Mouse (Mus musculus): ENCODE data around the gene Vamp5.

The Vamp5 gene

DNA sequence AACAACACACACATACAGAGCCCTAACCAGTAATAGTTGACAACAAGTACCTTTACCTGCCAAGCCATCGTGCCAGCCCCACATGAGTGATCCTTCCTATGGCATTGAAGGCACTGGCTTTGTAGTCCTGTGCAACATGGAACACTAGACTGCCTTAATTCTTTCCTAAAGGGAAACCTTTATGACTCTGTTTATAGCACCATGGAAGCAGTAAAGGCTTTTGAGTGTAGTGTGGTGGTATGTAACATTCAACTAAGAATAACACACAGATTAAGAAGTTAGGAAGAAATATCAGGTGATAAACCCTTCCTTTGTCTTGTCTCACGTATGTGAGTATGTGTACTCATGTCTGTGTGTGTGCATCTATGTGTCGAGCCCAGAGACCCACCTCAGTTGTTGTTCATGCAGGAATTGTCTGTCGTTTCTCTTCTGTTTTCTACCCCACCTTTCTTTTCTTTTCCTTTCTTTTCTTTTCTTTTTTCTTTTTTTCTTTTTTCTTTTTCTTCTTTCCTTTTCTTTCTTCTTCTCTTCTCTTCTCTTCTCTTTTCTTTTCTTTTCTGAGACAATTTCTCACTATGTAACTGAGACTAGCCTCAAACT, 13.3 kb downstream of the Vamp5 start, which contains the start of gene Rnf181:
TSS of gene Rnf181 (minus strand) at position 113 of the 600 bp plus-strand sequence.
- DNase-seq (ENCODE audit: low read depth, low spot score), result no peak

DNA sequence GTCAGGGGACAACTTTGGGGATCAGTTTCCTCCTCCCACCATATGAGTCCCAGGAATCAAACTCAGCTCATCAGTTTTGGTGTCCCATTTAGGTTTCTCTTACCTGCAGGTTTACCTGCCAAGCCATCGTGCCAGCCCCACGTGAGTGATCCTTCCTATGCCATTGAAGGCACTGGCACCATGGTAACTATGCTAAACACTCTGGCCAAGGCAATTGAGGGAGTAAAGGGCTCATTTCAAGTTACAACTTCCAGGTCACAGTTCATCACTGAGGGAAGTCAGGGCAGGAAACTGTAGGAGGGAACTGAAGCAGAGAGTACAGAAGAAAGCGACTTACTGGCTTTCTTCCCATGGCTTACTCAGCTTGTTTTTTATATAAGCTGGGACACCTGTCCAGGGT, 14.0 kb downstream of the Vamp5 start:
- DNase-seq (ENCODE audit: low read depth, low spot score), result no peak

DNA sequence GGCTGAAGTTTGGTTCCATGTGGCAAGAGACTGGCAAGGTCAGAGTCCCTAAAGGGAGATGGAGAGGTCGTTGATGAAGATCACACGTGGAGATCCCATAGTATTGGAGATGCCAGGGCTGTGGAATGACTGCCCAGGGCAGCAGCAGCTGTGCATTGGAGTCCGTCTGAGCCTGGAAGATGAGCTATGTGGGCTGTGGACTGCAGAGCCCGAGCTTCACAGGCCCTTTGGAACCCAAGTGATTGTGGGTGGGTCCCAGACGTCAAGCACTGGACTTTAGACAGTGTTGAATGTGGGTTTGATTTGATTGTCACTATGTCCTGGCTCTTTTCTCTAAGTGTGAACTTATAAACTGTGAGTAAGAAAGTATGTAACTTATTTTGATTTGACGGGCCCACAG, 15.3 kb downstream of the Vamp5 start:
- no peak for DNase-seq (ENCODE audit: low read depth, low spot score)

DNA sequence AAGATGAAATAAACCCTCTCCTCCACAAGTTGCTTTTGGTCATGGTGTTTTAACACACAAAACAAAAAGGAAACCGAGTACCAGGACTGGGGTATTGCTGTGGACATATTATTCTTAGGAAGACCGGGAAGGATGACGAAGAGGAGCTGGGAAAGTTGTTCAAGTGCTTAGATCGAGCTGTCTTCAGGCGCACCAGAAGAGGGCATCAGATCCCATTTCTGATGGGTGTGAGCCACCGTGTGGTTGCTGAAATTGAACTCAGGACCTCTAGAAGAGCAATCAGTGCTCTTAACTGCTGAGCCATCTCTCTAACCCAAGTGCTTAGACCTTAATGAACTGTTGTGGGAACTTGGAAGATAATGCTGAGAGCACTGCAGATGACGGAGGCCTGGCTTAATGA, 16.3 kb downstream of the Vamp5 start:
- no peak for DNase-seq (ENCODE audit: low read depth, low spot score)

DNA sequence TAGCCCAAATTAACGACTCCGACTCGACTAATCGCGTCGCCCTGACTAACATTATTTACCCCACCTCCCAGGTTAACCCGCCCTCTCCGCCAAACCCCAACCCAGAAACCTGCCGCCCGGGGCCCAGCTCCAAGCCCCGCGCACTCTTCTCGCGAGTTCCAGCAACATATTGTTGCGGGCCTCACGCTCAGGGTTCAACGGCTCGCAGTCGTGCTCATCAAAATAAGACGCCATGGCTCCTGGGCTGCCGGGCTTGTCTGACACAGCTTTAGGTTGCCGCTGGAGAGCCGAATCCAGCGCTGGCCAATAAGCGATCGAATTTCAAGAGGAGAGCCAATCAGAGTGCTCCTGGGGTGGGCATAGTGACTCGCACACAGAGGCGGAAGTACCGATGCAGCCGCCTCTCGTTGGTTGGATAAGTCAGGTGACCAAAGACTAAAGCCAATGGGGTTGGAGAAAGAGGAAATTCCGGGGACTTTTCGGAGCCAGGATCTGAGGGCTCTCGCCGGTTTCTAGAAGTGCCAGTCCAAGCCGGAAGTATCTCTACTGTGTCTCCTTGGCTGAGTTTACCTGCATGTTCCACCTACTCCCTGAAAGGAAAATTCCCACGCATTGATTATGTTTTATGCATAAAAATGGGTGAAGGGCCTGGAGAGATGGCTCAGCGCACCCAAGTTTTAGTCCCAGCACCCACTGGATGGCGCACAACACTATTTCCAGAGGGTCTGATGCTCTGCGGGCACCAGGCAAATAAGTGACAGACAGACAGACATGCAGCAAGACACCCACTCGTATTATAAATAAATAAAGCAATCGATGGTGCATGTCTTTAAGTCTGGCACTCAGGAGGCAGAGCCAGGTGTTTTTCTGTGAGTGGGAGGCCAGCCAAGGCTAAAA, 17.9 kb downstream of the Vamp5 start:
- peak; percentile 87 for DNase-seq (ENCODE audit: low read depth, low spot score)

DNA sequence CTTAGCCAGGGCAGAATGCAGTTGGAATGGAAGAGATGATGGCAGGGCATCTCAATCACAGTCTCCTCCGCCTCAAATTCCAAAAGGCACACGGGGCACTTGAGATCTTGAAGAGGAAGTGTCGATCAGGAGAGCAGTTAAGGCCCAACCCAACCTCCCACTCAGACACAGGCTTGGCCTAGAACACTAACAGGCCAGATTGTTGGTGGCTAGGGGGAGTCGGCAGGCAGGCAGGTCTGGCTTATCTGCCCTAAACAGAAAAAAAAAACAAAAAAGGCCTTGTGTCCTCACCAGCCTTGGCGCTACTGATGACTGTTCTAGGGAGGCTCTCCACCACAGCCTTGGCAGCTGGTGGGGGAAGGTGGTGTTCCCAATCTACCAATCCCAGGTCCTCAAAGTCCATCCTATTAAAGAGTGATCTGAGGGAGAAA, 19.1 kb downstream of the Vamp5 start:
- DNase-seq (ENCODE audit: low read depth, low spot score), result no peak

DNA sequence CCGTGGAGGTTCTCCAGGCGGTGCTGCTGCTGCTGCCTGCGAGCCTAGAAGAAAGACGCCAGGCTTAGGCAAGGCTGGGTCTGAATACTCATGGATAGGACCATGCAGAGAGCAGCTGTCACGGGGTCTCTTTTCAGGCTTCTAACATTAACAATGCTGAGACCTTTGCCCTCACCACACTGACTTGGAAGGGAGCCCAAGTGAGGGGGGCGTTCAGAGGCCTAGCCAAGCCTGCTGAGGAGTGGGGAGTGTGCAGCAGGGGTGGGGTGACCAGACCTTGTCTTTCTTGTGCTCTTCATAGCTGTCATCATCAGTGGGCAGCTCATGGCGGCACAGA, 19.7 kb downstream of the Vamp5 start:
- no peak for DNase-seq (ENCODE audit: low read depth, low spot score)

DNA sequence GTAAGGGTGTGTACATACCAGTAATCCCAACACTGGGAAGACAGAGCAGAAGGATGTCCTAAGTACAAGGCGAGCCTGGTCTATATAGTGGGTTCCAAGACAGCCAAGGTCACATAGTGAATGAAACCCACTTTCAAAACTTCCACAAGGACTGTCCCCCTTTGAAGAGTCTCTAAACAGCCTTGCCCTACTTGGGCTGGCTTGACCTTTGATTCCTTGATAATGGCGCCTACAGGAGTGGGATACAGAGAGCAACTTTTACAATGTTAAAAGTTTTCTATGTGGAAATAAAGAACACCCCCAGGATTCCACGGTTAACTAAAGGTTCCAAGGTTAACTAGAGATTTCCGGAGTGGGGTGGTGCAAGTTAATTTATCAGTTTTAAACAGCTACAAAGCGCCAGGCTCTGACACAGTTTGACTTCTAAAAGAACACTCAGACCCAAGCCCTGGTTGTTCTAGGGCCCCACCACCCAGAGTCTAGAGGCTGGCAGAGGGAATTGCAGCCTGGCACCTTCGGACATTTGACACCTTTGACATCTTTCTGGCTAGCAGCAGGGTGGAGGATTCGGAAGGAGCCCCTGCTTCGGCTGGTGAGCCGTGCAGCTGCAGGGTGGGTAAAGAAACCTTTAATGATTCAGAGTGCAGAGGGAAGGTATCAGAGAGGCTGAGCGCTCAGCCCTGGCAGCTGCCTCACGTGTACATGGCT, 20.2 kb downstream of the Vamp5 start:
- no peak for DNase-seq (ENCODE audit: low read depth, low spot score)

DNA sequence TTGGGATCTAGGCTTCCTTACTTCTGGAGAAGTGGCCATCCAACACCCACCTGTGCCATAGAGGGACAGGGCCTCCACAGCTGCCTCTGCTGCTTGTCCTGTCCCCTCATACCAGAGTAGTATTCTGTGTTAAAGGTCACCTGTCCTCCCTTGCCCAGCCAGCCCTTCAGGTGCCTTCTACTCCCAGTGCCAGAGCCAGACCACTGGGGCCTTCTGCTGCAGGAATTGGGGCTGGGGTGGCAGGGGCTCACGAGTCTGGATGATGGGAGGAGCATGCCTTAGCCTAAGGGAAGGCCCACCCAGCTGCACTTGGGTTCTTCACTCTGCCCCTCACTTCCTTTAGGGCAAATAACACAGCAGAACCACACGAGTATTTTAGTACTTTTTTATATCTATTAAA, 20.9 kb downstream of the Vamp5 start:
- DNase-seq (ENCODE audit: low read depth, low spot score), result no peak

DNA sequence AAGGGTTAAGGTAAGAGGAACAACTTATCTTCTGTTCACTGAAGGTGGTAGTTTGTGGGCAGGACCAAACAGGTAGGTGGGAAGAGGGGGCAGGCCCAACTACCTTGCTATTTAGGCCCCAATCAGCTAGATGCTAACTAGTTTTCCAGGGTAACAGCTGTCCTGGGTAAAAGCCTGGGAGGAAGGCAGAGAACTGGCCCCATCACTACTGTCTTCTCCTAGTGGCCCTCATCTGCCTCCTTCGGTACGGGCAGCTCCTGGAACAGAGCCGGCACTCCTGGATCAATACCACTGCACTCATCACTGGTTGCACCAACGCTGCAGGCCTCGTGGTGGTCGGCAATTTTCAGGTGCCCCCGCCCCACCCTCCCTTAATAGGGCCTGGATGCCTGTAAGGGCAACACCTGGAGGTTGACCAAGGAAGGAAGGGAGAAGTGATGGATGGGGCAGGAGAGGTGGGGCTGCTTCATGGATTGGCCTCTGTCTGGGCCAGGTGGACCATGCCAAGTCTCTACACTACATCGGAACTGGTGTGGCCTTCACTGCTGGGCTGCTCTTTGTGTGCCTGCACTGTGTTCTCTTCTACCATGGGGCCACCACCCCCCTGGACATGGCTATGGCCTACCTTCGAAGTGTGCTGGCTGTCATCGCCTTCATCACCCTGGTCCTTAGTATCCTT, 22.0 kb downstream of the Vamp5 start:
- DNase-seq (ENCODE audit: low read depth, low spot score), result no peak

DNA sequence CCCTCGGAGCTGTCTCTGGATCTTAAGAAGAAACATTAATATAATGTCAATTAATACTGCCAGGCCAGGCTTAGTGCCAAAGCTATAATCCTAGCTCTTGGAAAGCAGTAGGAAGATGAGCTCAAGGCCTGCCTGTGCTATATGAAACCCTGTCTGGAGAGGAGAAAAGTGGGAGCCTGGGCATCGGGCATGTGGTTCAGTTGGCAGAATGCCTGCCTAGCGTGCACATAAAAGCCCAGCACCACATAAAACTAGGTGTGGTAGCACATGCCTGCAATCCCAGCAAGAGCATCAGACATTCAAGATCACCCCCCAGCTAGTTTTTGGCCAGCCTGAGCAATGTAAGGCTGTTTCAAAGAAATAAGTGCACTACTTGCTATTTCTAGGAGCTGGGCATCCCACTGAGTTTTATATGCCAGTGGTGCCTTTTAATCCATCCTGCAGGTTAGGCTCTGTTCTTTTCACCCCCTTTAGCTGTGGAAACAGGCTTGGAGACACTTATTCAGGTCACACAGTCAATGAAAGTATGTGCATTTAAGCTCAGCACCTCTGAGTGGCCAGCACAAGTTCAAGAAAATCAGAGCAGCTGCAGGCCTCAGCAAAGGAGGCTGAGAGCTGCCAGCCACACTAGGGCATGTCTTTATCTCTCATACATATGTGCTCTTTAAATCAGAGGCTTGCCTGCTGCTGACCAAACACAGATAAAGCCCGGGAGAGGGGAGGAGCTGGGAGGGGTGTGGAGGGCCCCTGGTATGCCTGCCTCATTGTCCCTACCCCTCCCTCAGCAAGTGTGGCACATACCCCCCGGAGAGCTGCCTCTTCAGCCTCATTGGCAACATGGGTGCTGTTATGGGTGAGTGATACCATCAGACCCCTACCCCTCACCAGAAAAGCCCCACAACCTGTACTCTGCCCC, 22.8 kb downstream of the Vamp5 start:
- DNase-seq (ENCODE audit: low read depth, low spot score), result no peak

DNA sequence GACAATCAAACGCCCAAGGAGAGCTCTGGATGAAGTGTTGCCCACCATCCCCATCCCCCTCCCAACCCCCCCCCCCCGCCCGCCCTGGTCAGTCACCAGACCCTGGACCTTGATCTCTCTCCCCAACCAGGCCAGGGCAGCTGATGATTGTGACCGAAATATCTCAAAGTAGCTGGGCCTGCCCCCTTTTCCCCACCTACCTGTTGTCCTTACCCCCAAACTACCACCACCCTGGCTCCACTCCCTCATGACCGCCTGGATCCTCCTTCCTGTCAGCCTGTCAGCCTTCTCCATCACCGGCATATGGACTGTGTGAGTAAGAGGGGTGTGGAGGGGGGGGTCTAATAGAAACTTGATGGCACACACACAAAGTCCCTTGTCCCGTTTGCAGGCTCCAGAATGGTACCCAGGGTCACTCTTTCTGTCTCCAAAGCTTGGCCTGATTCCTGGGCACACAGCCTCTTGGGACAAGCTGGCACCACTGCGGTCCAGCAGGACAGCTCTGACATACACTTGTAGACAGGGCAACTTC, 24.2 kb downstream of the Vamp5 start:
- DNase-seq (ENCODE audit: low read depth, low spot score), result no peak

DNA sequence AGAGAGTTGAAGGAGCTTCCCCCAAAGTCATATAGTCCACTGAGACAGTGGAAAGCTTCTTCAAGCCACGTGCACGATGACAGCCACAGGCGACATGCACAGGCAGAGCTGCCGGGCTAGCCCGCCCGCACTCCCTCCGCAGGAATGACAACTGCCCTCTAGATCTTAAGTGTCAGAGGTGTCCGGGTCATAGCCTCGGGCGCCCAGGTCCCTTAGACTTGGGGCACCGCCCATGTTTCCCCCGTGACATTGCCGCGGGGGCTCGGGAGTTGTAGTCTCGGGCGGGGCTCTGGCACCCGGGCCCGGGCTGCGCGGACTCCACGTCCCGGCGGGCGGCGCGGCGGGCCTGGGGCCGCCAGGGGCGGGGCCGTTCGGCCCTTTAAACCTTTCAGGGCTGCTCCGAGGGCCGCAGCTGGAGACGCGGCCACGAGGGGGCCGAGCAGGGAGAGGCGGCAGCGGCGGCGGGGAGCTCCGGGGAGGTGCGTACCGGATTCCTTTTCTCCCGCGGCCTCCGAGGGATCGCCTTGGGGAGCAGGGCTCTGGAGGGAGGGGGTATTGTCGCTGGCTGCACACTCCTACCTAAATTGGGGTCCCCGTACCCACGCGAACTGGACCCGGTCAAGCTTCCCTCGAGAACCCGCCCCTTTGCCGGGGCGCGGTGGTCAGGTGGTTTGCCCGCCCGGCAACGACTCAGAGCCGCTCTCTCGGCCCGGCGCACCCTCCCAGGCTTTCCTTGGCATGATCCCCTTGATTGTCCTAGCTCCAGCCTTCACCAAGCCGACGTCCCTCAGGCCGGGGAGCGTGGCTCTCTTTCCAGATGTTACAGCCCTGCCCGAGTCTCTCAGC, 25.0 kb downstream of the Vamp5 start, which contains the start of gene Tmem150a:
TSS of gene Tmem150a (plus strand) at position 382 of the 846 bp plus-strand sequence.
- DNase-seq (ENCODE audit: low read depth, low spot score), result peak; percentile 73

DNA sequence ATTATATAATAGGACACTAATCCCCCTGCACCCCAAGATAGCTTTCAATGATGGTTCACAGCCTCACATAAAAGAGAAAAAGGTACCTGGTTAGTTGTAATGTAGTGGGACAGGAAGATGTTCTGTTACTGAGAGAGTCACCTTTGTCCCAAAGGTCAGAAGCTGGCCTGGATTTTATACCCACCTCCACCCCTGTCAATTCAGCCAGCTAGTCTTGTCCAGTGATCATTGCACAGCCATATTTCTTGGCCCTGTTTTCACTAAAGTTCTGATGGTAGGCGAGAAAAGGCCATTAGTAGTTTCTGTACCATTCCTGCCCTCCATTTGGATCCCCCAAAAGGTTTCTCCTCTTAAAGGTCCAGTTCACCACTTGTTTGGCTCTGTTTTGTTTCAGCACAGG, 26.2 kb downstream of the Vamp5 start:
- no peak for DNase-seq (ENCODE audit: low read depth, low spot score)

DNA sequence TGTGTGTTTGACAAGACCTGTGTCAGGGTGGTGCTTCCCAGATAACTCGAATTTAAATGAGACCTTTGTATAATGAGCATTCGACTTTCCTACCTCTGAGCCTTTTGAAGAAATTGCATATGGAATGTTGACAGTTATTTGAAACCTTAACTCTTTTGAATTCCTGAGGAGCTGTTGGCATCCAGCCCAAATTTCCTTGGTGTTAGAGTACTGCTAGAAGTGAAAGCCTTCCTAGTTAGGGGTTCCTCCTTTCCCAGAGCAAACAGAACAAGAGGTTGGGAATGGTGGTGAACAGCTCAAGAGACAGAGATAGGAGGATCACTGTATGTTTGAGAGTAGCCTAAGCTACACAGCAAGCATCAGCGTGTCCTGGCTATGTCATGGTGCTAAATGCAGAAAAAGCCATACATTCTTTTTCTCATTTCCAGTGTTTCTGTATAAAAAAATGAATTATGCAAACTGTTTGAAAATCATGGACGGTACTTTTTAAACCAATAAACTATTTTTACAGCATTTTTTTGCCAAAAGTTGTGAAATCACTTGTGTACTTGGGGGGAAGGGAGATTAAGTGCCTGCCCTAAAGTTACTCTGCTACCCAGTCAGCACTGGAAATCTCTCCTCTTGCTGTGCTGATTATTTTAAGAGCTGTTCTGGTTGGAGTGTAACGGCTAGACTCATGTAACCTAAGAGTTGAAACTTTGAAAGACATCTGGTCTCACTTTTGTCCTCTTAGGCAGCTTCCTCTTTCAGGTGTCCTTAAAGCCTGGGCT, 27.4 kb downstream of the Vamp5 start:
- no peak for DNase-seq (ENCODE audit: low read depth, low spot score)

DNA sequence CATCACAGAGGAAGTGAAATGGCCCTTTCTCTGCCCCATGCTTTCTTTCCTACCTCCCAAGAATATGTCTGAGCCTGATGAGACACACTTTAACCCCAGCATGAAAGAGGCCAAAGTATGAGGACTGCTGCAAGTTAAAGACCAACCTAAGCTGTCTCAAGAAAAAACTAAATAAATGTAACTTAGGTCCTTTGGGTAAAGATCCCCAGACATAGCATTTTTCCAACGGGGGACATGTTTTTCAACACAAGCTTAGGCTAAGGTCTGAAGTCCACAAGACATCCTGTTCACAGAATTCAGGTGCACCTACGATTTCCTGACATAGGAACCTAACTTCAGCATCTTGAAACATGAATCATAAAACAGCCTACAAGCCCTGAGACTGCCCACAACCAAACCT, 30.1 kb downstream of the Vamp5 start:
- DNase-seq (ENCODE audit: low read depth, low spot score), result no peak

DNA sequence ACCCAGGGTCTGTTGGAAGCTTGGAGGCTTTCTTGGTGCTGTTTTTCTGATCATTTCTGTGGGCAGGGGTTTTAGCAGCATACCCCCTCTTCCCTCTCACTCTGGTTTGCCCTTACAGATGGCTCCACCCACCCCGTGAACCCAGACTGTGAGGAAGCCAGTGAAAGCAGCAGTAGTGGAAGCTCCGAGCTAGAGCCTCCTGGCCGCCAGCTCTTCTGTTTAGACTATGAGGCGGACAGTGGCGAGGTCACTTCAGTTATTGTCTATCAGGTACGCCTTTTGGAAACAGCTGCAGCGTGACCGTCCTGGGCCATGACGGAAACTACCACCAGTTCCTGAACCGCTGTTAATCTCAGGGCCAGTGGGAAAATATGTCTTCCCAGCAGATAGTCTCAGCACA, 31.9 kb downstream of the Vamp5 start:
- no peak for DNase-seq (ENCODE audit: low read depth, low spot score)

DNA sequence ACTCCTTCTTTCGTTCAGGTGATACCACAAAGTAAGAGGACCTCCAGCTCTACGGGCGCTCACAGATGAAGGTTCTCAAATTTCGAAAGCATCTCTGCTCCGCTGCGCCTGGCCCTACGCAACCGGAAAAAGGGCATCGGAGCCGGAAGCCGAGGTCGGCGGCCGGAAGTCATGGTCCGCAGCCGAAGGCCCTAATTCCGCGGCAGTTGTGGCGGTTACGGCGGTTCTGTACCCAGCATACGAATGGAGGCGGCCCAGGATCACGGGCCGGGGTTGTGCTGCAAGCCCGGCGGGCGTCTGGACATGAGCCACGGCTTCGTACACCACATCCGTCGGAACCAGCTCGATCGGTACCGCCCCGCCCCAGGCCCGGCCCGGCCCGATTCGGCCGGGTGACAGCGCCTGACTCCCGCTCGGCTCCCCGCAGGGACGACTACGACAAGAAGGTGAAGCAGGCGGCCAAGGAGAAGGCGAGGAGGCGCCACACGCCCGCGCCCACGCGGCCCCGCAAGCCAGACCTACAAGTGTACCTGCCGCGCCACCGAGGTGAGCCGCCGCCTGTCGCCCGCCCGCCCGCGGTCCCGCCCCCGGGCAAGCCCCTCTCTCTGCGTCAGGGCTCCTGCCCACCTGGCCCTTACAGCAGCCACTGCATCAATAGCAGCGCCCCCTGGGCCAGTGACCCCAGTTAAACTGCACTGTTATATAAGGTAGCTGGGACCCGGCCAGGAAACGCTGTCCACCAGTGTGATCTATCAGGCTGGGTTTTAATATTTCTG, 32.9 kb downstream of the Vamp5 start, which contains the start of gene 0610030E20Rik:
TSS of gene 0610030E20Rik (plus strand) at position 152 of the 776 bp plus-strand sequence.
- DNase-seq (ENCODE audit: low read depth, low spot score), result no peak

All from WW6 (cell line).